Mouse (Mus musculus): ENCODE results near the gene Snx10. TPM values are rescaled to one million over a fixed set of nuclear protein-coding genes. Genes with fewer than 3 reads are reported as not detected.

Snx10 gene
- polyA plus RNA-seq, 1 experiment from 2014 or later = 19.2 TPM

- WGBS = 54% methylated on average over 7 of the region's 7 CpGs
- ATAC-seq (ENCODE audit: low FRiP score, low TSS enrichment) = no peak
- no peak overlapping the region for H3K4me2 ChIP-seq (replicated peaks; ENCODE audit: low read depth, low read length)
These were observed 20.5 kb downstream of the Snx10 start for GRCm38 (mm10) chr6:51544118-51544681.

GRCm38 (mm10) chr6:51545219-51545859, 21.6 kb downstream of the Snx10 start:
- no peak overlapping the region for H3K4me3 ChIP-seq (ENCODE audit: low read length)
- 79% methylated on average over 11 of the region's 11 CpGs for WGBS
- H3K4me2 ChIP-seq (replicated peaks; ENCODE audit: low read depth, low read length) = no peak overlapping the region
- no peak overlapping the region for H3K27ac ChIP-seq (ENCODE audit: low read depth, low read length)
- no peak overlapping the region for H3K9ac ChIP-seq (ENCODE audit: low read depth, low read length)
- H3K4me1 ChIP-seq (ENCODE audit: control insufficient read depth, insufficient read depth, low read length) = 0 out of 2 replicates have a peak, but pooled peaks cover 3% of the 10 kb centered on the region
- H3K27me3 ChIP-seq (ENCODE audit: control insufficient read depth, insufficient read depth, low read length) = no peaks in the 10 kb centered on the region
- H3K9me3 ChIP-seq (ENCODE audit: control insufficient read depth, low read length) = no peaks in the 10 kb centered on the region
- H3K36me3 ChIP-seq (ENCODE audit: control insufficient read depth, insufficient read depth, low read length) = no peaks in the 10 kb centered on the region
- ATAC-seq (ENCODE audit: low FRiP score, low TSS enrichment) = no peak

More at GRCm38 (mm10) chr6:51544118-51544681, 20.5 kb downstream of the Snx10 start:
- no peak overlapping the region for H3K9ac ChIP-seq (ENCODE audit: low read depth, low read length)
- 0 out of 2 replicates have a peak, but pooled peaks cover 3% of the 10 kb centered on the region for H3K4me1 ChIP-seq (ENCODE audit: control insufficient read depth, insufficient read depth, low read length)
- no peaks in the 10 kb centered on the region for H3K27me3 ChIP-seq (ENCODE audit: control insufficient read depth, insufficient read depth, low read length)
- no peak overlapping the region for H3K27ac ChIP-seq (ENCODE audit: low read depth, low read length)
- no peak overlapping the region for H3K4me3 ChIP-seq (ENCODE audit: low read length)
- no peaks in the 10 kb centered on the region for H3K36me3 ChIP-seq (ENCODE audit: control insufficient read depth, insufficient read depth, low read length)
- no peaks in the 10 kb centered on the region for H3K9me3 ChIP-seq (ENCODE audit: control insufficient read depth, low read length)

- Histone ChIP-seq H3K4me3 (ENCODE audit: low read length) (no peak overlapping the region), H3K4me2 (replicated peaks; ENCODE audit: low read depth, low read length) (no peak overlapping the region), H3K9ac (ENCODE audit: low read depth, low read length) (no peak overlapping the region), H3K9me3 (ENCODE audit: control insufficient read depth, low read length) (no peaks in the 10 kb centered on the region), H3K36me3 (ENCODE audit: control insufficient read depth, insufficient read depth, low read length) (no peaks in the 10 kb centered on the region), H3K27ac (ENCODE audit: low read depth, low read length) (no peak overlapping the region), H3K4me1 (ENCODE audit: control insufficient read depth, insufficient read depth, low read length) (0 out of 2 replicates have a peak, but pooled peaks cover 3% of the 10 kb centered on the region), H3K27me3 (ENCODE audit: control insufficient read depth, insufficient read depth, low read length) (no peaks in the 10 kb centered on the region)
- 89% methylated on average over 2 of the region's 2 CpGs for WGBS
- no peak for ATAC-seq (ENCODE audit: low FRiP score, low TSS enrichment)
These were observed 22.4 kb downstream of the Snx10 start for GRCm38 (mm10) chr6:51546085-51546484.

GRCm38 (mm10) chr6:51548757-51549156, 25.1 kb downstream of the Snx10 start:
- Histone ChIP-seq H3K36me3 (ENCODE audit: control insufficient read depth, insufficient read depth, low read length) (no peaks in the 10 kb centered on the region), H3K27ac (ENCODE audit: low read depth, low read length) (no peak overlapping the region), H3K9me3 (ENCODE audit: control insufficient read depth, low read length) (no peaks in the 10 kb centered on the region), H3K9ac (ENCODE audit: low read depth, low read length) (no peak overlapping the region), H3K27me3 (ENCODE audit: control insufficient read depth, insufficient read depth, low read length) (no peaks in the 10 kb centered on the region), H3K4me3 (ENCODE audit: low read length) (no peak overlapping the region), H3K4me2 (replicated peaks; ENCODE audit: low read depth, low read length) (no peak overlapping the region), H3K4me1 (ENCODE audit: control insufficient read depth, insufficient read depth, low read length) (0 out of 2 replicates have a peak, but pooled peaks cover 3% of the 10 kb centered on the region)
- 64% methylated on average over 5 of the region's 5 CpGs for WGBS
- no peak for ATAC-seq (ENCODE audit: low FRiP score, low TSS enrichment)

GRCm38 (mm10) chr6:51551267-51551802, 27.6 kb downstream of the Snx10 start:
- Histone ChIP-seq H3K4me1 (ENCODE audit: control insufficient read depth, insufficient read depth, low read length) (no peaks in the 10 kb centered on the region), H3K4me3 (ENCODE audit: low read length) (no peak overlapping the region), H3K27ac (ENCODE audit: low read depth, low read length) (no peak overlapping the region), H3K36me3 (ENCODE audit: control insufficient read depth, insufficient read depth, low read length) (no peaks in the 10 kb centered on the region), H3K9ac (ENCODE audit: low read depth, low read length) (no peak overlapping the region), H3K27me3 (ENCODE audit: control insufficient read depth, insufficient read depth, low read length) (no peaks in the 10 kb centered on the region), H3K9me3 (ENCODE audit: control insufficient read depth, low read length) (no peaks in the 10 kb centered on the region), H3K4me2 (replicated peaks; ENCODE audit: low read depth, low read length) (no peak overlapping the region)
- WGBS = 91% methylated on average over 10 of the region's 10 CpGs
- ATAC-seq (ENCODE audit: low FRiP score, low TSS enrichment) = no peak

GRCm38 (mm10) chr6:51556562-51556961, 32.9 kb downstream of the Snx10 start:
- Histone ChIP-seq H3K4me3 (ENCODE audit: low read length) (no peak overlapping the region), H3K36me3 (ENCODE audit: control insufficient read depth, insufficient read depth, low read length) (no peaks in the 10 kb centered on the region), H3K9ac (ENCODE audit: low read depth, low read length) (no peak overlapping the region), H3K27me3 (ENCODE audit: control insufficient read depth, insufficient read depth, low read length) (no peaks in the 10 kb centered on the region), H3K27ac (ENCODE audit: low read depth, low read length) (no peak overlapping the region), H3K4me2 (replicated peaks; ENCODE audit: low read depth, low read length) (no peak overlapping the region), H3K9me3 (ENCODE audit: control insufficient read depth, low read length) (no peaks in the 10 kb centered on the region), H3K4me1 (ENCODE audit: control insufficient read depth, insufficient read depth, low read length) (no peaks in the 10 kb centered on the region)
- WGBS = 94% methylated on average over 7 of the region's 7 CpGs
- ATAC-seq (ENCODE audit: low FRiP score, low TSS enrichment) = no peak

- no peak overlapping the region for H3K9ac ChIP-seq (ENCODE audit: low read depth, low read length)
- 95% methylated on average over 7 of the region's 7 CpGs for whole genome bisulfite sequencing
- H3K9me3 ChIP-seq (ENCODE audit: control insufficient read depth, low read length) = no peaks in the 10 kb centered on the region
- H3K4me2 ChIP-seq (replicated peaks; ENCODE audit: low read depth, low read length) = no peak overlapping the region
- no peak overlapping the region for H3K4me3 ChIP-seq (ENCODE audit: low read length)
- H3K36me3 ChIP-seq (ENCODE audit: control insufficient read depth, insufficient read depth, low read length) = no peaks in the 10 kb centered on the region
- no peak overlapping the region for H3K27ac ChIP-seq (ENCODE audit: low read depth, low read length)
- no peaks in the 10 kb centered on the region for H3K4me1 ChIP-seq (ENCODE audit: control insufficient read depth, insufficient read depth, low read length)
- no peaks in the 10 kb centered on the region for H3K27me3 ChIP-seq (ENCODE audit: control insufficient read depth, insufficient read depth, low read length)
- ATAC-seq (ENCODE audit: low FRiP score, low TSS enrichment) = no peak
These were observed 34.6 kb downstream of the Snx10 start for GRCm38 (mm10) chr6:51558311-51558710.

- Histone ChIP-seq H3K4me3 (ENCODE audit: low read length) (no peak overlapping the region), H3K9me3 (ENCODE audit: control insufficient read depth, low read length) (no peaks in the 10 kb centered on the region), H3K27ac (ENCODE audit: low read depth, low read length) (no peak overlapping the region), H3K4me2 (replicated peaks; ENCODE audit: low read depth, low read length) (no peak overlapping the region; the same call in 1 of the 2 replicates), H3K27me3 (ENCODE audit: control insufficient read depth, insufficient read depth, low read length) (no peaks in the 10 kb centered on the region), H3K4me1 (ENCODE audit: control insufficient read depth, insufficient read depth, low read length) (peaks cover 9% of the 10 kb centered on the region; the same call in 1 of the 2 replicates), H3K36me3 (ENCODE audit: control insufficient read depth, insufficient read depth, low read length) (no peaks in the 10 kb centered on the region), H3K9ac (ENCODE audit: low read depth, low read length) (no peak overlapping the region)
- 13% methylated on average over 14 of the region's 14 CpGs for WGBS
- ATAC-seq (ENCODE audit: low FRiP score, low TSS enrichment) = peak; percentile 55
These were observed 43.3 kb downstream of the Snx10 start for GRCm38 (mm10) chr6:51566771-51567680.

Measured in kidney, embryonic 14.5 days (tissue).